ENCODE assay signal across 26 mouse cellular contexts in the genomic region with DNA sequence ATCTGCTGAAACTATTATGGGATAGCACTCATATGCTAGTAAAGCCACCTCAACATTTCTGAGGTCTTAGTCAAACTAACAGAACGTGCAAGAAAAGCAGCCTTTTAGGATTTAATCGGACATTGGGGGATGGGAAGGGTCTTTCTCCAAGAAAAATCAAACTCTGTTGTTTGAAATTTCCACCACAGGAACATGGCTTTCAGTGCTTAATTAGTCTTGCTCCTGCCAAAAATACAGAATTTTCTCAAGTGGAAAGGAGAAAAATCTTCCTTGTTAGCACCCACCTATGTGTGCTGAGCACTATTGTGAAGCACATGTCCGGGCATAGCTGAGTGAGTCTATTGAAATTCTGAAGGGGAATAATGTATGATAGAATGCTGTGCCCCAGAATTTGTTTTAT.
"Had no signal": no experiment of that assay in that cellular context is flagged by ENCODE, and none has a peak within 500 bp of the region (broad histone marks: within the 10 kb centered on the region; RNA-seq: fewer than 3 reads in every experiment).

No protein-coding gene starts in this region.

- DNase-seq: cerebellum, adult 8-10 months; cerebellum, adult 9-10 months; cerebellum, adult 9-11 months; cerebellum, postnatal 10 days; cerebellum, postnatal 14 days; cerebellum, postnatal 25 days; cerebellum, postnatal 36 days; embryo, embryonic 11 days; forebrain, postnatal 0 days; gastrocnemius, adult 2 months; gastrocnemius, postnatal 10 days; gastrocnemius, postnatal 14 days; gastrocnemius, postnatal 25 days; gastrocnemius, postnatal 36 days; heart, adult 11 months; heart, adult 18-20 months; heart, adult 2 months had no signal

- H3K4me3 ChIP-seq: embryonic facial prominence, embryonic 10.5 days; embryonic facial prominence, embryonic 12.5 days; embryonic facial prominence, embryonic 13.5 days; embryonic facial prominence, embryonic 15.5 days; erythroblast, embryonic 14.5 days; forebrain, embryonic 10.5 days; forebrain, embryonic 13.5 days; forebrain, embryonic 15.5 days; gastrocnemius, adult 2 months; heart, adult 2 months had no signal

- H3K9ac ChIP-seq: embryonic facial prominence, embryonic 12.5 days; embryonic facial prominence, embryonic 13.5 days; embryonic facial prominence, embryonic 15.5 days; forebrain, embryonic 13.5 days; forebrain, embryonic 15.5 days; forebrain, postnatal 0 days had no signal

- H3K4me2 ChIP-seq: embryonic facial prominence, embryonic 12.5 days; embryonic facial prominence, embryonic 13.5 days; embryonic facial prominence, embryonic 15.5 days; forebrain, embryonic 13.5 days; forebrain, embryonic 15.5 days had no signal

- H3K27me3 ChIP-seq: embryonic facial prominence, embryonic 12.5 days; embryonic facial prominence, embryonic 13.5 days; embryonic facial prominence, embryonic 15.5 days; forebrain, embryonic 13.5 days; forebrain, embryonic 15.5 days had no signal

- H3K36me3 ChIP-seq: embryonic facial prominence, embryonic 10.5 days; embryonic facial prominence, embryonic 12.5 days; embryonic facial prominence, embryonic 13.5 days; embryonic facial prominence, embryonic 15.5 days; forebrain, embryonic 10.5 days; forebrain, embryonic 15.5 days had no signal

- H3K27ac ChIP-seq: embryonic facial prominence, embryonic 10.5 days; embryonic facial prominence, embryonic 12.5 days; embryonic facial prominence, embryonic 13.5 days; embryonic facial prominence, embryonic 15.5 days; forebrain, embryonic 10.5 days; forebrain, embryonic 13.5 days; forebrain, embryonic 15.5 days; gastrocnemius, adult 2 months; heart, adult 2 months had no signal

- H3K4me1 ChIP-seq: embryonic facial prominence, embryonic 10.5 days; embryonic facial prominence, embryonic 12.5 days; embryonic facial prominence, embryonic 13.5 days; embryonic facial prominence, embryonic 15.5 days; forebrain, embryonic 13.5 days; forebrain, embryonic 15.5 days had no signal

- ATAC-seq: forebrain, embryonic 13.5 days; forebrain, embryonic 15.5 days; forebrain, embryonic 16.5 days; forebrain, postnatal 0 days had no signal

- H3K9me3 ChIP-seq: embryonic facial prominence, embryonic 10.5 days; embryonic facial prominence, embryonic 12.5 days; embryonic facial prominence, embryonic 13.5 days; embryonic facial prominence, embryonic 15.5 days; forebrain, embryonic 10.5 days; forebrain, embryonic 13.5 days; forebrain, embryonic 15.5 days had no signal
